Mouse (Mus musculus): Measurements from ENCODE around the gene Ano10. TPM values are rescaled to one million over a fixed set of nuclear protein-coding genes. Genes with fewer than 3 reads are reported as not detected.

Ano10 gene
- polyA plus RNA-seq, 1 experiment = 31.3 TPM

- WGBS = 80% methylated on average over 1 of the region's 1 CpGs
- Histone ChIP-seq H3K4me1 (ENCODE audit: control insufficient read depth, insufficient read depth, low read length) (no peaks in the 10 kb centered on the region), H3K27me3 (ENCODE audit: control insufficient read depth, insufficient read depth, low read length) (no peaks in the 10 kb centered on the region), H3K27ac (ENCODE audit: insufficient read depth, low read length) (no peak overlapping the region), H3K4me3 (replicated peaks; ENCODE audit: insufficient read depth, low read depth, low read length) (no peak overlapping the region)
- no peak for DNase-seq
- no peak for TF ChIP-seq POLR2A (IDR thresholded peaks at IDR 0.05; ENCODE audit: borderline replicate concordance, insufficient read depth, low read length)
- no peak for TF ChIP-seq CTCF (IDR thresholded peaks at IDR 0.05; ENCODE audit: borderline replicate concordance, insufficient read depth, low read depth, low read length)
These were observed 42.1 kb downstream of the Ano10 start for GRCm38 (mm10) chr9:122252113-122252512.

DNA sequence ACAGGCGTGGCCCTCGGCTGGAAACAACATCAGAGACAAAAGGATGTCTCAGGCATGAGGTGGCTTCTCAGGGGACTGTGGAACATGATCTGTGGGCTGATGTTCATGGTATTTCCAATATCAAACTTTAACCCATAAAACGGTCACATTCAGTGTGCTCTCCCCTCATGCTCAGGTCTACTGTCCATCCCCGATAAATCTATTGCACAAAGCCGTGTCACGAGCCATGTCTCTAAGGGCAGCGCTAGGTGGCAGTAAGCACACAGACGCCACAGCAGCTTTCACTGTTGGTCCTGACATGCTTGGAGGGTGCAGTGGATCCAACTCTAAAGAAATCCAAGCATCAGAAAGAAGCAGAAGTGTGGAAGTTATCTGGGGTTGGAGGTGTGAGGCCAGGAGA lies 46.1 kb downstream of the Ano10 start:
- Histone ChIP-seq H3K4me1 (ENCODE audit: control insufficient read depth, insufficient read depth, low read length) (no peaks in the 10 kb centered on the region), H3K27me3 (ENCODE audit: control insufficient read depth, insufficient read depth, low read length) (no peaks in the 10 kb centered on the region), H3K27ac (ENCODE audit: insufficient read depth, low read length) (no peak overlapping the region), H3K4me3 (replicated peaks; ENCODE audit: insufficient read depth, low read depth, low read length) (no peak overlapping the region)
- DNase-seq = peak; percentile 42 to 50
- no peak for TF ChIP-seq POLR2A (IDR thresholded peaks at IDR 0.05; ENCODE audit: borderline replicate concordance, insufficient read depth, low read length)
- TF ChIP-seq CTCF (IDR thresholded peaks at IDR 0.05; ENCODE audit: borderline replicate concordance, insufficient read depth, low read depth, low read length) = peak; percentile 76
- WGBS = 36% methylated on average over 8 of the region's 8 CpGs

DNA sequence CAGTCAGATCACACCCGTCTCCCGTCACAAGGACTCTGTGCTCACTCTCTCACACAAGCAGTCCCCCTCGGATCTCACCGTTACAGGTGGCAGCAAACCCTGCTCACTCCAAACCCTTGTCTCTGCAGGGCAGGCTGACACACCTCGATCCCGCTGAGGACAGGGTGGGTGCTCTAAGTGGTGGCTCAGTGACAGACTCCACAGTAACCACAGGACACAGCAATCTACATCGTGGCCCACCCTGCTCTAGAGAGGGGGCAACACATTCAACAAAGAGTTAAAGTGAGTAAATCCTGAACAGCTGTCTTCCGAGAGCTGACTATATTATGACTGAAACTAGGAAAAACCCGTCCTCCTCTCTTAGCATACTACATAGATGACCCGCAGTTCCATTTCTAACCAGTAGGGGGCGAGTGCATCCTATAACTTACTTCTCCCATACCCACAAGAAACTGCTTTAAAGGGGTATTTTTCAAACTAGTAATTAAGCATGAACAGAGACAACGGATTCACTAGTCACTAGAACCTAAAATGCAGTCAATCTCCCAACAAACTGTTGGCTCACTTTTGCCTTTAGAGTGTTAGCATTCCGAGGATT lies 46.7 kb downstream of the Ano10 start:
- peak; percentile 42 for TF ChIP-seq CTCF (IDR thresholded peaks at IDR 0.05; ENCODE audit: borderline replicate concordance, insufficient read depth, low read depth, low read length)
- TF ChIP-seq POLR2A (IDR thresholded peaks at IDR 0.05; ENCODE audit: borderline replicate concordance, insufficient read depth, low read length) = no peak
- Histone ChIP-seq H3K4me1 (ENCODE audit: control insufficient read depth, insufficient read depth, low read length) (no peaks in the 10 kb centered on the region), H3K4me3 (replicated peaks; ENCODE audit: insufficient read depth, low read depth, low read length) (no peak overlapping the region), H3K27me3 (ENCODE audit: control insufficient read depth, insufficient read depth, low read length) (no peaks in the 10 kb centered on the region), H3K27ac (ENCODE audit: insufficient read depth, low read length) (no peak overlapping the region)
- 46% methylated on average over 13 of the region's 13 CpGs for WGBS
- peak; percentile 56 to 66 for DNase-seq

- Histone ChIP-seq H3K27me3 (ENCODE audit: control insufficient read depth, insufficient read depth, low read length) (no peaks in the 10 kb centered on the region), H3K4me1 (ENCODE audit: control insufficient read depth, insufficient read depth, low read length) (peaks cover 5% of the 10 kb centered on the region), H3K4me3 (replicated peaks; ENCODE audit: insufficient read depth, low read depth, low read length) (no peak overlapping the region), H3K27ac (ENCODE audit: insufficient read depth, low read length) (no peak overlapping the region)
- no peak for DNase-seq
- no peak for TF ChIP-seq POLR2A (IDR thresholded peaks at IDR 0.05; ENCODE audit: borderline replicate concordance, insufficient read depth, low read length)
- 87% methylated on average over 8 of the region's 8 CpGs for WGBS
These were observed 48.3 kb downstream of the Ano10 start for GRCm38 (mm10) chr9:122245879-122246278.

DNA sequence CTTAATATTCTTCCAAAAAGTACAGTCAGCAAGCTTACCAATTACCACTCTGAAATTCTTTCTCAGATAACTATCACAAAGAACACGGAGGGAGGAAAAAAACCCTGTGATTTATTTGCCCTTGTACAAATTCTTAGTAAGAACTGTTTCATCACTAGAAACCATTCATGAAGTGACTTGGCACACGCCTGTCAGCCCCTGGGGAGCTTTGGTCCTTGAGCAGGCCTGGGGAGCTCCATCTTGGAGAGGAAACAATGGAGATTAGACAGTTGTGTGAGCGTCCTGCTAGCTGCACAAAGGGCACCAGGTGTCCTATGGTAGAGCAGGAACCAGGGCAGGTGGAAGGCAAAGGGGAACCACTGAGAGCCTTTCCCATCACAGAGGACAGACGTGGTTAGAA lies 48.8 kb downstream of the Ano10 start:
- no peak for DNase-seq
- WGBS = 82% methylated on average over 4 of the region's 4 CpGs

DNA sequence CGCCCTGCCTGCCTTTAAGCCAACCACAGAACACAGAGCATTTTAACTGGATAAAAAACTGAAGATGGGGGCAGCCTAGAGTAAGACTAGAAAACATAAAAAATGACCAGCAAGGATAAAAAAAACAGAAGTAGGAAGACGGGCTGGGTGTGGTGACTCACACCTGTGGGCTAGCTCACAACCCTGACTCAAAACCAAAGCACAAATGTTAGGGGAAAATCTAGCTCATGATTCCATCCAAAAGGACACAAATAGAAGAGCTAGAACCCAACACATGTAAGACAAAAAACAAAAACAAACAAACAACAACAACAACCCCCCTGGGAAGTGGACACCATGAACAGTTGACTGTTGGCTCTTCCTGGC lies 49.4 kb downstream of the Ano10 start:
- Histone ChIP-seq H3K27ac (ENCODE audit: insufficient read depth, low read length) (no peak overlapping the region), H3K4me1 (ENCODE audit: control insufficient read depth, insufficient read depth, low read length) (peaks cover 5% of the 10 kb centered on the region), H3K4me3 (replicated peaks; ENCODE audit: insufficient read depth, low read depth, low read length) (no peak overlapping the region), H3K27me3 (ENCODE audit: control insufficient read depth, insufficient read depth, low read length) (no peaks in the 10 kb centered on the region)
- DNase-seq = no peak
- 44% methylated on average over 2 of the region's 2 CpGs for WGBS
- TF ChIP-seq CTCF (IDR thresholded peaks at IDR 0.05; ENCODE audit: borderline replicate concordance, insufficient read depth, low read depth, low read length) = no peak
- no peak for TF ChIP-seq POLR2A (IDR thresholded peaks at IDR 0.05; ENCODE audit: borderline replicate concordance, insufficient read depth, low read length)

More for the DNA sequence above, 48.8 kb downstream of the Ano10 start:
- Histone ChIP-seq H3K4me1 (ENCODE audit: control insufficient read depth, insufficient read depth, low read length) (peaks cover 5% of the 10 kb centered on the region), H3K27ac (ENCODE audit: insufficient read depth, low read length) (no peak overlapping the region), H3K4me3 (replicated peaks; ENCODE audit: insufficient read depth, low read depth, low read length) (no peak overlapping the region), H3K27me3 (ENCODE audit: control insufficient read depth, insufficient read depth, low read length) (no peaks in the 10 kb centered on the region)
- TF ChIP-seq CTCF (IDR thresholded peaks at IDR 0.05; ENCODE audit: borderline replicate concordance, insufficient read depth, low read depth, low read length) = no peak
- TF ChIP-seq POLR2A (IDR thresholded peaks at IDR 0.05; ENCODE audit: borderline replicate concordance, insufficient read depth, low read length) = no peak

DNA sequence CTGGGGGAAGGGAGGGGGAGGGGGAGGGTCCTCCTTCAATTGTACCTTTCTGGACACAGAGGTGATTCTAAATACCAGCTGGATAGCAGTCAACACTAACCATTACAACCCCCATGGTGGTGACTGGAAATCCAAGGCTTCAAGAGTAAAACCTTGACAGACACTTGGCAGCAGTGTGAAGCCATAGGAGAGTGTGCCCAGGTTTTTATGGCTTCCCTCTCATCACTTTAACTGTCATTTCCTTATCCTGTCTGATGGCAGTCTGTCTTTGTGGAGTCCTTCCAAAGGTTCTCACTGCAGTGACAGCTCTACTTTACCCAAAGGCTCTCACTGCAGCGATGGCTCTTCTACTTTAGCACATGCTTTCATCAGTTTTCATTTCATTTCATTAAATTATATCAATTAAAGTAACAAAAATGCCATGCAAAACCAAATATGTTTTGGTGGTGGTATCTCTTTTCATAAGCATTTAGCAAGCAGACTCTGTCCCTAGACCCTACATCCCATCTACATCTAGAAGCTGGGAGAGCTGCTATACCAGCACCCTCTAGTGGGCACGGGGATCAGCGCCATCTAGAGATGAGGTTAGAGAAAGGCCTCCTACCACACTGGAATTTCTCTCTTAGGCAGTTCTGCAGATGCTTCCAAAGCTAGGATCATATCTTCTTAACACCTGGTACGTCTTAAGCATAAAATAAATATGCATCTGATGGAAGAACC lies 50.0 kb downstream of the Ano10 start:
- WGBS = 43% methylated on average over 4 of the region's 4 CpGs
- no peak overlapping the region for H3K27ac ChIP-seq (ENCODE audit: insufficient read depth, low read length)
- no peaks in the 10 kb centered on the region for H3K27me3 ChIP-seq (ENCODE audit: control insufficient read depth, insufficient read depth, low read length)
- TF ChIP-seq CTCF (IDR thresholded peaks at IDR 0.05; ENCODE audit: borderline replicate concordance, insufficient read depth, low read depth, low read length) (peak; percentile 76), POLR2A (IDR thresholded peaks at IDR 0.05; ENCODE audit: borderline replicate concordance, insufficient read depth, low read length) (no peak)
- peaks cover 5% of the 10 kb centered on the region for H3K4me1 ChIP-seq (ENCODE audit: control insufficient read depth, insufficient read depth, low read length)
- H3K4me3 ChIP-seq (replicated peaks; ENCODE audit: insufficient read depth, low read depth, low read length) = no peak overlapping the region
- peak; percentile 54 to 59 for DNase-seq

GRCm38 (mm10) chr9:122243297-122243696 lies 50.9 kb downstream of the Ano10 start:
- Histone ChIP-seq H3K4me3 (replicated peaks; ENCODE audit: insufficient read depth, low read depth, low read length) (no peak overlapping the region), H3K27me3 (ENCODE audit: control insufficient read depth, insufficient read depth, low read length) (no peaks in the 10 kb centered on the region), H3K4me1 (ENCODE audit: control insufficient read depth, insufficient read depth, low read length) (peaks cover 5% of the 10 kb centered on the region), H3K27ac (ENCODE audit: insufficient read depth, low read length) (no peak overlapping the region)
- WGBS = 100% methylated on average over 1 of the region's 1 CpGs
- TF ChIP-seq CTCF (IDR thresholded peaks at IDR 0.05; ENCODE audit: borderline replicate concordance, insufficient read depth, low read depth, low read length) (no peak), POLR2A (IDR thresholded peaks at IDR 0.05; ENCODE audit: borderline replicate concordance, insufficient read depth, low read length) (no peak)
- no peak for DNase-seq

Data from cerebellum, adult 2 months (tissue).